Mouse (Mus musculus) liver, adult 2 months (tissue): ENCODE measurements at regions not wholly inside any gene's neighbourhood (a gene's known extent, or its start where the extent isn't known, plus 50 kb on each side); places are given as distances from the start of the nearest gene placed in this dataset.
A peak's percentile ranks its signal among the peaks of the same experiment; 100 is the strongest.

ENCODE experiments used
- DNase-seq: peaks from one replicate; pipeline ENCODE4 v3.0.0-alpha.2; 2011; ENCODE audit warnings: low read depth, low spot score; ENCODE audit errors: extremely low read depth
- H3K27ac ChIP-seq: fragments of 200-500 bp; replicated peaks from 2 replicates; pipeline ENCODE4 v1.5.1; 2012; ENCODE audit warnings: low read depth, mild to moderate bottlenecking, control low read depth, inconsistent platforms, low read length; ENCODE audit not compliant: insufficient read depth
- H3K27me3 ChIP-seq: fragments of 200-500 bp; 2 replicates; pipeline ENCODE4 v1.6.1; 2012; ENCODE audit warnings: mild to moderate bottlenecking, moderate library complexity, low read length, inconsistent platforms; ENCODE audit not compliant: control insufficient read depth, insufficient read depth
- H3K36me3 ChIP-seq: fragments of 200-500 bp; 2 replicates; pipeline ENCODE4 v1.6.1; 2012; ENCODE audit warnings: low read length, inconsistent platforms; ENCODE audit not compliant: control insufficient read depth, insufficient read depth
- H3K4me1 ChIP-seq: fragments of 200-500 bp; 2 replicates; pipeline ENCODE4 v1.6.1; 2011; ENCODE audit warnings: low read length; ENCODE audit not compliant: control insufficient read depth, insufficient read depth
- H3K4me3 ChIP-seq: fragments of 200-500 bp; 2 replicates; pipeline ENCODE4 v1.5.1; 2011; ENCODE audit warnings: low read depth, mild to moderate bottlenecking, control low read depth, low read length, moderate library complexity; ENCODE audit not compliant: insufficient read depth
- H3K79me2 ChIP-seq: fragments of 200-500 bp; 2 replicates; pipeline ENCODE4 v1.6.1; 2012; ENCODE audit warnings: inconsistent platforms, mild to moderate bottlenecking, low read length, moderate library complexity; ENCODE audit not compliant: control insufficient read depth, insufficient read depth
- H3K9ac ChIP-seq: fragments of 200-500 bp; 2 replicates; pipeline ENCODE4 v1.6.1; 2012; ENCODE audit warnings: low read depth, mild to moderate bottlenecking, control low read depth, inconsistent platforms, low read length
- CTCF ChIP-seq: fragments of 200-500 bp; IDR thresholded peaks from 2 replicates; pipeline ENCODE4 v1.5.1; 2011; ENCODE audit warnings: low read depth, low read length, control low read depth
- POLR2A ChIP-seq: fragments of 200-500 bp; IDR thresholded peaks from 2 replicates; pipeline ENCODE4 v1.6.1; 2011; ENCODE audit warnings: low read length, control low read depth; ENCODE audit not compliant: insufficient read depth; ENCODE audit errors: extremely low read depth
- WGBS: fragments of 180-500 bp; shearing (Covaris S2); methylation state at CpG from one replicate; pipeline ENCODE4 v1.1.7; 2018; 5-methylcytosine and 5-hydroxymethylcytosine counted together

GRCm38 (mm10) chr10:98841860-98842259, 72.3 kb upstream of the Atp2b1 start:
- H3K9ac ChIP-seq, result no peak overlapping the region
- no peak for DNase-seq
- H3K4me1 ChIP-seq, result no peaks in the 10 kb centered on the region
- H3K4me3 ChIP-seq, result no peak overlapping the region
- H3K79me2 ChIP-seq, result no peaks in the 10 kb centered on the region
- H3K36me3 ChIP-seq, result no peaks in the 10 kb centered on the region
- no peak overlapping the region for H3K27ac ChIP-seq
- WGBS, result 91% methylated on average over 3 of the region's 3 CpGs
- no peaks in the 10 kb centered on the region for H3K27me3 ChIP-seq
- TF ChIP-seq POLR2A (no peak), CTCF (no peak)

GRCm38 (mm10) chr10:98842721-98843120, 71.5 kb upstream of the Atp2b1 start:
- no peak overlapping the region for H3K9ac ChIP-seq
- WGBS, result 93% methylated on average over 1 of the region's 1 CpGs
- no peaks in the 10 kb centered on the region for H3K27me3 ChIP-seq
- no peak overlapping the region for H3K4me3 ChIP-seq
- H3K27ac ChIP-seq, result no peak overlapping the region
- TF ChIP-seq CTCF (no peak), POLR2A (no peak)
- DNase-seq, result no peak
- no peaks in the 10 kb centered on the region for H3K79me2 ChIP-seq
- no peaks in the 10 kb centered on the region for H3K36me3 ChIP-seq
- no peaks in the 10 kb centered on the region for H3K4me1 ChIP-seq

GRCm38 (mm10) chr10:98849851-98850250, 64.4 kb upstream of the Atp2b1 start:
- H3K36me3 ChIP-seq, result no peaks in the 10 kb centered on the region
- H3K79me2 ChIP-seq, result no peaks in the 10 kb centered on the region
- no peaks in the 10 kb centered on the region for H3K4me1 ChIP-seq
- H3K4me3 ChIP-seq, result no peak overlapping the region
- no peak overlapping the region for H3K27ac ChIP-seq
- H3K9ac ChIP-seq, result no peak overlapping the region
- H3K27me3 ChIP-seq, result no peaks in the 10 kb centered on the region
- no peak for TF ChIP-seq CTCF
- no peak for TF ChIP-seq POLR2A
- DNase-seq, result no peak
- WGBS, result 85% methylated on average over 3 of the region's 3 CpGs

GRCm38 (mm10) chr10:98857395-98857794, 56.8 kb upstream of the Atp2b1 start:
- H3K9ac ChIP-seq, result no peak overlapping the region
- TF ChIP-seq POLR2A (no peak), CTCF (no peak)
- no peaks in the 10 kb centered on the region for H3K27me3 ChIP-seq
- H3K27ac ChIP-seq, result no peak overlapping the region; the same call in 1 of the 2 replicates
- no peaks in the 10 kb centered on the region for H3K79me2 ChIP-seq
- DNase-seq, result peak; percentile 57
- no peaks in the 10 kb centered on the region for H3K4me1 ChIP-seq
- WGBS, result 59% methylated on average over 3 of the region's 3 CpGs
- no peaks in the 10 kb centered on the region for H3K36me3 ChIP-seq
- H3K4me3 ChIP-seq, result no peak overlapping the region

- WGBS, result 90% methylated on average over 10 of the region's 10 CpGs
- Histone ChIP-seq H3K27me3 (no peaks in the 10 kb centered on the region), H3K4me3 (no peak overlapping the region), H3K36me3 (no peaks in the 10 kb centered on the region), H3K4me1 (no peaks in the 10 kb centered on the region), H3K79me2 (no peaks in the 10 kb centered on the region), H3K9ac (no peak overlapping the region), H3K27ac (no peak overlapping the region)
- TF ChIP-seq POLR2A, result no peak
- TF ChIP-seq CTCF, result no peak
- DNase-seq, result no peak
These were observed 52.7 kb upstream of the Atp2b1 start for GRCm38 (mm10) chr10:98861521-98861920.

GRCm38 (mm10) chr10:98862712-98863111, 51.5 kb upstream of the Atp2b1 start:
- DNase-seq, result no peak
- TF ChIP-seq CTCF (no peak), POLR2A (no peak)
- H3K4me1 ChIP-seq, result no peaks in the 10 kb centered on the region
- 82% methylated on average over 4 of the region's 4 CpGs for WGBS
- H3K36me3 ChIP-seq, result no peaks in the 10 kb centered on the region
- no peak overlapping the region for H3K4me3 ChIP-seq
- no peak overlapping the region for H3K9ac ChIP-seq
- H3K27me3 ChIP-seq, result no peaks in the 10 kb centered on the region
- no peaks in the 10 kb centered on the region for H3K79me2 ChIP-seq
- no peak overlapping the region for H3K27ac ChIP-seq
